Mouse (Mus musculus) CH12.LX (cell line): ENCODE measurements around the gene Iqch. TPM values are rescaled to one million over a fixed set of nuclear protein-coding genes. Genes with fewer than 3 reads are reported as not detected.
A peak's percentile ranks its signal among the peaks of the same experiment; 100 is the strongest.

Experiments
- DNase-seq: peaks from one replicate; pipeline ENCODE4 v3.0.0-alpha.2; 2013; ENCODE audit errors: extremely low read depth
- H3K27ac ChIP-seq: 2 replicates; pipeline ENCODE4 v1.5.1; 2012; ENCODE audit warnings: low read depth, mild to moderate bottlenecking, control low read depth, moderate library complexity; ENCODE audit not compliant: insufficient read depth
- H3K27me3 ChIP-seq: replicated peaks from 2 replicates; pipeline ENCODE3; 2012; ENCODE audit warnings: inconsistent platforms
- H3K36me3 ChIP-seq, 2 experiments: replicated peaks in 1 of 2; 2 replicates each; pipeline versions ENCODE3 to v1.6.1; 2012; ENCODE audit warnings: inconsistent platforms in 1 of 2, low read length in 1 of 2, mild to moderate bottlenecking in 1 of 2, mixed read lengths in 1 of 2, moderate library complexity in 1 of 2; ENCODE audit not compliant: control insufficient read depth in 1 of 2, insufficient read depth in 1 of 2
- H3K4me1 ChIP-seq, 2 experiments: 2 replicates each; pipeline ENCODE4 v1.6.1; 2012; ENCODE audit warnings: inconsistent platforms in 1 of 2, moderate library complexity in 1 of 2; ENCODE audit not compliant: insufficient read depth in 2 of 2, control insufficient read depth in 1 of 2
- H3K4me2 ChIP-seq: 2 replicates; pipeline ENCODE4 v1.6.1; 2012; ENCODE audit warnings: low read depth, mild to moderate bottlenecking, control low read depth; ENCODE audit not compliant: poor library complexity, insufficient read depth, severe bottlenecking
- H3K4me3 ChIP-seq, 3 experiments: fragments of 150-350 bp in 1 of 3; sonication (generic) in 1 of 3; replicated peaks in 1 of 3; 2 replicates each; pipeline versions ENCODE3 to v1.5.1; 2011 to 2012; ENCODE audit warnings: low read depth in 2 of 3, low read length in 2 of 3, mild to moderate bottlenecking in 2 of 3, moderate library complexity in 2 of 3, control low read depth in 1 of 3, improper control_type of control experiment in 1 of 3, inconsistent platforms in 1 of 3, mixed read lengths in 1 of 3; ENCODE audit not compliant: poor library complexity in 1 of 3
- H3K79me2 ChIP-seq: replicated peaks from 2 replicates; pipeline ENCODE4 v1.6.1; 2012; ENCODE audit warnings: mild to moderate bottlenecking, moderate library complexity; ENCODE audit not compliant: control insufficient read depth, poor library complexity, insufficient read depth, severe bottlenecking; ENCODE audit errors: extremely low read depth
- H3K9ac ChIP-seq: 2 replicates; pipeline ENCODE4 v1.6.1; 2012; ENCODE audit warnings: low read depth, mild to moderate bottlenecking, control low read depth, moderate library complexity; ENCODE audit not compliant: insufficient read depth
- H3K9me3 ChIP-seq: replicated peaks from 2 replicates; pipeline ENCODE3; 2012; ENCODE audit warnings: low read length, inconsistent platforms, mixed read lengths
- BHLHE40 ChIP-seq: IDR thresholded peaks from 2 replicates; pipeline ENCODE4 v1.6.1; 2011; ENCODE audit warnings: mild to moderate bottlenecking, low read depth, low read length, improper control_type of control experiment
- CHD1 ChIP-seq: IDR thresholded peaks from 2 replicates; pipeline ENCODE4 v1.6.1; 2012; ENCODE audit warnings: low read depth, low read length, improper control_type of control experiment, inconsistent platforms
- CHD2 ChIP-seq: IDR thresholded peaks from 2 replicates; pipeline ENCODE4 v1.6.1; 2011; ENCODE audit warnings: low read length, improper control_type of control experiment
- CTCF ChIP-seq, 2 experiments: IDR thresholded peaks in 1 of 2; conservative IDR thresholded peaks in 1 of 2; 2 replicates each; pipeline ENCODE4 v1.5.1; 2011 to 2012; ENCODE audit warnings: low read depth in 2 of 2, low read length in 2 of 2, improper control_type of control experiment in 1 of 2, inconsistent platforms in 1 of 2, mild to moderate bottlenecking in 1 of 2, moderate library complexity in 1 of 2
- ELF1 ChIP-seq: IDR thresholded peaks from 2 replicates; pipeline ENCODE4 v1.6.1; 2014; ENCODE audit warnings: low read depth, mild to moderate bottlenecking, inconsistent platforms, low read length, improper control_type of control experiment
- EP300 ChIP-seq: IDR thresholded peaks from 2 replicates; pipeline ENCODE4 v1.6.1; 2011; ENCODE audit warnings: low read length, improper control_type of control experiment
- GABPA ChIP-seq: IDR thresholded peaks from 2 replicates; pipeline ENCODE4 v1.6.1; 2012; ENCODE audit warnings: low read depth, low read length, improper control_type of control experiment, inconsistent platforms; ENCODE audit not compliant: insufficient replicate concordance
- KAT2A ChIP-seq: IDR thresholded peaks from 2 replicates; pipeline ENCODE4 v1.6.1; 2012; ENCODE audit warnings: low read length, improper control_type of control experiment, inconsistent platforms; ENCODE audit not compliant: insufficient replicate concordance
- MAFK ChIP-seq: IDR thresholded peaks from 2 replicates; pipeline ENCODE4 v1.6.1; 2011; ENCODE audit warnings: low read length, improper control_type of control experiment; ENCODE audit not compliant: insufficient replicate concordance
- MEF2A ChIP-seq: IDR thresholded peaks from 2 replicates; pipeline ENCODE4 v1.6.1; 2014; ENCODE audit warnings: low read depth, mild to moderate bottlenecking, inconsistent platforms, low read length, improper control_type of control experiment, borderline replicate concordance
- MYC ChIP-seq: IDR thresholded peaks from 2 replicates; pipeline ENCODE4 v1.6.1; 2011; ENCODE audit warnings: low read depth, mild to moderate bottlenecking, improper control_type of control experiment, low read length
- NRF1 ChIP-seq: IDR thresholded peaks from 2 replicates; pipeline ENCODE4 v1.6.1; 2014; ENCODE audit warnings: low read depth, mild to moderate bottlenecking, inconsistent platforms, low read length, improper control_type of control experiment, moderate library complexity
- RAD21 ChIP-seq: IDR thresholded peaks from 2 replicates; pipeline ENCODE4 v1.6.1; 2011; ENCODE audit warnings: low read depth, mild to moderate bottlenecking, low read length, improper control_type of control experiment, moderate library complexity
- SMC3 ChIP-seq: IDR thresholded peaks from 2 replicates; pipeline ENCODE4 v1.6.1; 2011; ENCODE audit warnings: low read depth, low read length, improper control_type of control experiment
- TBP ChIP-seq: conservative IDR thresholded peaks from 2 replicates; pipeline ENCODE4 v1.6.1; 2011; ENCODE audit warnings: low read depth, low read length, improper control_type of control experiment
- USF2 ChIP-seq: conservative IDR thresholded peaks from 2 replicates; pipeline ENCODE4 v1.6.1; 2011; ENCODE audit warnings: low read depth, low read length, improper control_type of control experiment
- ZKSCAN1 ChIP-seq: IDR thresholded peaks from 2 replicates; pipeline ENCODE4 v1.6.1; 2012; ENCODE audit warnings: low read depth, inconsistent platforms, low read length, improper control_type of control experiment, borderline replicate concordance
- ZMIZ1 ChIP-seq: IDR thresholded peaks from 2 replicates; pipeline ENCODE4 v1.6.1; 2012; ENCODE audit warnings: low read depth, mild to moderate bottlenecking, inconsistent platforms, low read length, improper control_type of control experiment
- ZNF384 ChIP-seq: IDR thresholded peaks from 2 replicates; pipeline ENCODE4 v1.6.1; 2012; ENCODE audit warnings: low read depth, low read length, improper control_type of control experiment, inconsistent platforms
- dilution Hi-C: fragments of 300-500 bp; cut with MboI; formaldehyde crosslinking; loops from 2 replicates; pipeline ENCODE4 v1.14.3; 2020; ENCODE audit warnings: low sequenced_read_pairs; ENCODE audit not compliant: extremely low pct_unique_long_range_greater_than_20kb, extremely low pct_ligation_motif_present
- in situ Hi-C: fragments of 300-500 bp; cut with MboI; formaldehyde crosslinking; loops from 3 replicates; pipeline ENCODE4 v1.14.3; 2019; ENCODE audit warnings: low sequenced_read_pairs, low pct_ligation_motif_present, low pct_unique_long_range_greater_than_20kb, mixed read lengths
- polyA plus RNA-seq: library from polyadenylated mRNA; unstranded; fragments of >175 nt; gene quantifications from 2 replicates; pipeline ENCODE4 v1.2.1, GENCODE M21; 2012; ENCODE audit warnings: low read depth; ENCODE audit not compliant: insufficient read length
- total RNA-seq, 2 experiments: library from RNA; depleted of rRNA; stranded (reverse); fragments of 300-350 nt in 1 of 2; fragments of >200 nt in 1 of 2; gene quantifications; 2 replicates each; pipeline ENCODE4 v1.2.3; 2012 to 2014

Iqch gene
- total and polyA plus RNA-seq, 3 experiments: 0.04 to 0.21 (median 0.15) TPM

GRCm38 (mm10) chr9:63641983-63642646 lies 39.8 kb upstream of the Iqch start:
- peaks cover 0 to 16% of the 10 kb centered on the region in 2 experiments; a peak in 2 of 4 replicates for H3K4me1 ChIP-seq
- H3K9me3 ChIP-seq: no peaks in the 10 kb centered on the region
- H3K79me2 ChIP-seq: no peaks in the 10 kb centered on the region
- peaks cover 45 to 90% of the 10 kb centered on the region in 2 experiments for H3K36me3 ChIP-seq
- in situ Hi-C loops: no loop called here
- DNase-seq: no peak
- dilution Hi-C loops: no loop called here
- H3K4me2 ChIP-seq: no peak overlapping the region
- H3K4me3 ChIP-seq: no peak overlapping the region
- H3K27ac ChIP-seq: no peak overlapping the region
- H3K9ac ChIP-seq: no peak overlapping the region
- TF ChIP-seq ZKSCAN1 (peak; percentile 74), GABPA (no peak)
- H3K27me3 ChIP-seq: no peaks in the 10 kb centered on the region

GRCm38 (mm10) chr9:63636113-63636512 lies 33.8 kb upstream of the Iqch start:
- H3K36me3 ChIP-seq: peaks cover 52 to 93% of the 10 kb centered on the region in 2 experiments
- no peak overlapping the region for H3K4me3 ChIP-seq
- dilution Hi-C loops: no loop called here
- no peaks in the 10 kb centered on the region for H3K27me3 ChIP-seq
- no peak for DNase-seq
- no peak for TF ChIP-seq USF2
- TF ChIP-seq MEF2A: no peak
- TF ChIP-seq KAT2A: no peak
- no peak for TF ChIP-seq EP300
- no peak for TF ChIP-seq NRF1
- TF ChIP-seq MYC: no peak
- no peak for TF ChIP-seq ZMIZ1
- no peak for TF ChIP-seq CTCF (conservative IDR thresholded peaks at IDR 0.05 in 1 of 2, IDR thresholded peaks at IDR 0.05 in 1 of 2; ENCODE audit: low read depth in 2 of 2, low read length in 2 of 2)
- TF ChIP-seq SMC3: no peak
- no peak for TF ChIP-seq MAFK
- no peak for TF ChIP-seq CHD1
- TF ChIP-seq BHLHE40: no peak
- TF ChIP-seq ELF1: no peak
- TF ChIP-seq RAD21: no peak
- TF ChIP-seq TBP: no peak
- TF ChIP-seq ZKSCAN1: no peak
- no peak for TF ChIP-seq CHD2
- TF ChIP-seq ZNF384: no peak
- TF ChIP-seq, all 38 proteins: peak for 0
- in situ Hi-C loops: no loop called here
- H3K79me2 ChIP-seq: no peaks in the 10 kb centered on the region
- no peaks in the 10 kb centered on the region for H3K4me1 ChIP-seq
- H3K9ac ChIP-seq: no peak overlapping the region
- H3K9me3 ChIP-seq: no peaks in the 10 kb centered on the region
- no peak overlapping the region for H3K4me2 ChIP-seq
- H3K27ac ChIP-seq: no peak overlapping the region
